Mouse (Mus musculus): ENCODE data around the gene Stpg1.

The Stpg1 gene

DNA sequence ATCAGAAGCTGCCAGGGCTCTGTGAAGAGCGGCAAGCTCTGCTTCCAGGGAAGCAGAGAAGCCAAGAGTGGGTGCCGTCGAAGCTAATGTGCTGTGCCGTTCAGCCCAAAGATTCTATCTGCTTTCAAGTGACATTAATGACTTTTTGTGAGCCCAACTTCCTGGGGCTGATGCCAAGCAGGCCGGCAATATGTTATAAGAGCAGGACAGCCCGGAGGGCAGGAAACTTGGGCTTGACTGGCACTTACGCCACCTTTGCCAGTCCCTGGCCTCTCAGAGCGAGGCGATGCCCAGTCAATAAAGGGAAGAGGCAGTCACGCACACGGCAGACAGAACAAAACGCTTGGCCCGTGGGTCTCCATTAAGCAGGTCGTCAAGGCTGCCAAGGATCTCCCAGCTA, 53.0 kb downstream of the Stpg1 start:
- in situ Hi-C loops (cut with MboI, MseI), result loop anchor here (25.0 kb wide), 1 partner anchor 840 kb away; no protein-coding TSS in a partner anchor

- in situ Hi-C loops (cut with MboI, MseI), result loop anchor here (25.0 kb wide), 1 partner anchor 839 kb away; no protein-coding TSS in a partner anchor
These were observed 53.5 kb downstream of the Stpg1 start for GRCm38 (mm10) chr4:135548108-135548507.

- in situ Hi-C loops (cut with MboI, MseI), result loop anchor here (25.0 kb wide), 1 partner anchor 839 kb away; no protein-coding TSS in a partner anchor
These were observed 54.0 kb downstream of the Stpg1 start for GRCm38 (mm10) chr4:135548521-135549077.

DNA sequence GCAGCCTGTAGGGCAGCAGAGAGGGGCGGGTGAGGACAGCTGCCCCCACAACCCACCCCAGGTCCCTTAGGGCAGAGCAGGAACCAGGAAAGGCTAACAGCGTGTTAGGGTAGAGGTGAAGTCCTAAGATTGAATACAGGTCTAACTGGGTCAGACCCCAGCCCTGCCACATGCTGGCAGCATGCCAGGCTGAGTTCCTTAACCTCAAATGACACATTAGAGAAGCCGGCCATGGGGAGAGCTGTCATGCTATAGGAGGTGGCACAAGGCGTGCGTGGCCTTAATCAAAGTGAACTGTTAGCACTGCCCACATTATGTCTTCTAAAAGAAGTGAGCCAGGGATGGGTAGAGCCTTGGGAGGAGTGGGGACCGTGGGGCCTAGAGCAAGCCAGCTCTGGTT, 54.7 kb downstream of the Stpg1 start:
- in situ Hi-C loops (cut with MboI, MseI), result loop anchor here (25.0 kb wide), 1 partner anchor 838 kb away; no protein-coding TSS in a partner anchor

- in situ Hi-C loops (cut with MboI, MseI), result no loop called here
These were observed 69.2 kb downstream of the Stpg1 start for GRCm38 (mm10) chr4:135563794-135564193.

- in situ Hi-C loops (cut with MboI, MseI), result no loop called here
These were observed 70.8 kb downstream of the Stpg1 start for GRCm38 (mm10) chr4:135565400-135565799.

DNA sequence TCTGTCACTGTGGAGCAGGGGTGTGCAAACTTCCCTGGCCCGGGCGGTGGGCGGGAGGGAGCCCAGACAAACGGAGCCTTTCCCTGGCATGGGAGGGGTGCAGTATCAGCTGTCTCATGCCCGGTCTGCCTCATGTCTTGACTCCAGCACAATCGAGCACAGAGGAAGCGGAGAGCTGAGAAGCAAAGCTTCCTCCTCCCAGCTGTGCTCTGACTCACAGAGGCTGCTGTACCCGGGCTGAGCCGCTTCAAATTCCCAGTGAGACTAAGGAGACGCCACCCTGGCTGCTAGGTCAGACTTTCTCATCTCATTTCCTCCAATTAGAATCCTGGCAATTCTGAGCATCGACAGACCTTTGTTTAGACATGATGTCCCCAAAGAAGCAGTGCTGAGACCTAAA, 72.5 kb downstream of the Stpg1 start:
- in situ Hi-C loops (cut with MboI, MseI), result no loop called here

DNA sequence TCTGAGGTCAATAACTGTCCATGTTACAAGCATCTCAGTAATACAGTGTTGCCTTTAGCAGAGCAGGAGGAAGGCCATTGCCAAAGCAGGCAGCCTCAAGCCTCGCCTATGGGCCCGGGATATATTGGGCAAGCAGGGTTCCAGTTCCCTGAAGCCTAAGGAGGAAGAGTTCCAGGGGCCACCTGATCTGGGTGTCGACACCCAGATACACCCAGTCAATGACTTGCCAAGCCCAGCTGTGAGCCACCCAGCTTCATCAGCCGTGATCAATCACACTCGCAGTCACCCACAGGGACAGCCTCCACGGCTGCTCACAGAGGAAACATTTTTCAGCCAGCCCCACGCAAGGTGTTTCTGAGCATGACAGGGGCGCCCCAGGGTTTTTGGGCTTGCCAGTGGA, 72.9 kb downstream of the Stpg1 start:
- in situ Hi-C loops (cut with MboI, MseI), result no loop called here

GRCm38 (mm10) chr4:135569201-135569600, 74.6 kb downstream of the Stpg1 start:
- in situ Hi-C loops (cut with MboI, MseI), result no loop called here

DNA sequence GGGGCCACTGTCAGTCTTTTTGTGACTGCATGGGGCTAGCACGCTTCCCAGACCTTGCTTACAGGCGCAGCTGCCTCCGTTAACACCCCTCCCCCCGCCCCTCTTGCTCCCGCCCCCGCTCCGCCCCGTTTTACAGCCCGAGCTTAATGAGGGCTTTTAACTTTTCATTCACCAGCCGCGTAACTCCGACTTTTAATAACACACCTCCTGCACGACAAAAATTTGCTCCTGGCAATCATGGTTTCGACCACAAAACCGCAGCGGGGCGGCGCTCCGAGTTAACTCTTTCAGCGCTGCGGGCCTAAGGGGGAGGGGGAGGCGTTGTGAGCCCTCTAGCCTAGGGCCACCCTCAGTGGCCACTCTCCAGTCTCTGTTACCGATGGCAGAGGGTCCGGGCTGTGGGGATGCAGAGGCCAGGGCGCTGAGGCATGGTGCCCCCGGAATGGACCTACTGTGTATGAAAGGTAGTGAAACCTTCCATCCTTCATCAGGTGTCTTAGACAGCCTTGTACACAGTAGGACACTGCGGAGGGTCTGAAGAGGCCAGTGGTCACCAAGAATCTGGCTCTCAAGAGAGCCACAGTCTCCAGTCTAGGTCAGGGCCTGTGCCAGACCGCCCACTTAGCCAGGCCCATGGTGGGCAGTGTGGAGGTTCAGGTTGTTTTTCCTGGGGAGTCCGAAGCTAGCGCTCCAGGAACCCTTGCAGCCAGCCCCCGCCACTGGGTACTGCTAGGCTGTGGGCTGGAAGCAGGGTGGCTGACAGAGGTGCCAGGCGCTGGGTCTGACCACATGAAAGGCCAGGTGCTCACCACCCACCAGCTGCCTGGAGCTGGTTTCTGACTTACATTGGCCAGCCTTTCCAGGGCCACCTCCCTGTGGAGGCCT, 75.8 kb downstream of the Stpg1 start:
- in situ Hi-C loops (cut with MboI, MseI), result no loop called here

GRCm38 (mm10) chr4:135571037-135571550, 76.5 kb downstream of the Stpg1 start:
- in situ Hi-C loops (cut with MboI, MseI), result no loop called here

- in situ Hi-C loops (cut with MboI, MseI), result no loop called here
These were observed 77.7 kb downstream of the Stpg1 start for GRCm38 (mm10) chr4:135572276-135572675.

DNA sequence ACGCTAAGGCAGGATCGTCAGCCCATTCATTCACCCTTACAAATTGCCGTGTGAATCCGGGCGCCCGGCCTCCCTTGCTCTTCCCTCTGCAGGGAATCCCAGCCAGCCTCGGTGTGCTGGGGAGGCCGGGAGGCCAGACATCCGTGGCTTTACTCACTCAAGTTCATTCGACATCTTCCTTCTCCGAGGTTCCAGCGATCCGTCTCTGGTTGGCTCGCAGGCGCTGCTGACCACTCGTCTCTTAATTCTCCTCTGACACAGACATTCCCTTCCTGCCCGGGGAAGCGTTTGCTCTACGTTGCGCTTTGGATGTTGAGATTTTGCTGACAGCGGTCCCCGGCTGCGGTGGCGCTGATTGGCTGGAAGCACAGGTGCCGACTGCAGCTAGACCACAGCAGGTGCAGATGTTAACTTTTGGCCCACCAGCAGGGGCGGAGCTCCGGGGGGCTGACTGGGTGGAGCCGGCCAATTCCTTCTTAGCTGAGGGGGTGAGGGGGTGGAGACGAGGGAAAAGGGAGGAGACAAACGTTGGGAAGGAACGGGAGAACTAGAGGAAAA, 78.7 kb downstream of the Stpg1 start, which contains the start of gene Grhl3:
Gene Grhl3, minus strand, starts transcription at position 380 of the 558 bp plus-strand sequence.
- in situ Hi-C loops (cut with MboI, MseI), result no loop called here

GRCm38 (mm10) chr4:135575365-135576140, 81.0 kb downstream of the Stpg1 start:
- in situ Hi-C loops (cut with MboI, MseI), result no loop called here

DNA sequence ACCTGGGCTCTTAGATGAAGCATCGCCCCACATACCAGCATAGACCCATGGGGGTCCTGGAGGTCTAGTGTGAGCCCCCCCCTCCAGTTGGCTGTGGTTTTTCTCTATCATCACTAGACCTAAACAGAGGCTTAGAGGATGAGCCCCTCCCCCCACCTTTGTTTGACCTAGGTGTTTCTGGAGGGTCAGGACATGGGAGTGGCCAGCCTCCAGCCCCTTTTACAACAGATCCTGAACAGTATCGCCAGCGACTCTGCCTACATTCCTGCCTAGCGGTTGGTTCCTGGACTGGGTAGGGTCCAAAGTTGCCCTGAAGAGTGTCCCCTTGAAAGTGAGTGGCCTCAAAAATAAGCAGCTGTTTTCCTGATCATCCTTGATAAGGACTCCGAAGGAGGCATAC, 83.9 kb downstream of the Stpg1 start:
- in situ Hi-C loops (cut with MboI, MseI), result no loop called here

GRCm38 (mm10) chr4:135579695-135580094, 85.1 kb downstream of the Stpg1 start:
- in situ Hi-C loops (cut with MboI, MseI), result no loop called here

GRCm38 (mm10) chr4:135581222-135581910, 86.8 kb downstream of the Stpg1 start:
- in situ Hi-C loops (cut with MboI, MseI), result no loop called here

DNA sequence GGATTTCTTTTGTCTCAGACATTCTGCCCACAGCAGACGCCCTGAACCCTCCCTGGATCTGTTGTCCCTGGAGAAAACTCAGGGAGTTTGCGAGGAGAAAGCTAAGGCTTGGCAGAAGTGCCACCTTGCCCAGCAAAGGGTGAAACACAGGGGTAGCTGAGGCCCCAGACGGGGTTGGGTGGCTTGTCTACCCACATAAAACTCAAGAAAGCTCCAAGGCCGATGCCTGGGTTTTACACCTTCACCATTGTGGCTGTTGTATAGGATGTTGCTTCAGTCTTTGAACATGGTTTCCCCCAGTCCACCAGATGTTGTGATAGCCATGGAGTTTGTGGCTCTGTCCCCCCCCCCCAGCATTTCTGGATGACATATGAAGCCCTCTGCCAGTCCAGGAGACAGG, 90.2 kb downstream of the Stpg1 start:
- in situ Hi-C loops (cut with MboI, MseI), result no loop called here
